Mouse (Mus musculus) small intestine, adult 2 months (tissue): ENCODE results near the gene Sarnp. TPM values are rescaled to one million over a fixed set of nuclear protein-coding genes. Genes with fewer than 3 reads are reported as not detected.

Source experiments
- H3K27ac ChIP-seq: fragments of 200-500 bp; 2 replicates; pipeline ENCODE4 v1.5.1; 2012; ENCODE audit warnings: low read depth, low read length, control low read depth, inconsistent platforms; ENCODE audit not compliant: insufficient read depth
- H3K27me3 ChIP-seq: fragments of 200-500 bp; 2 replicates; pipeline ENCODE4 v1.6.1; 2012; ENCODE audit warnings: mild to moderate bottlenecking, moderate library complexity, low read length, inconsistent platforms; ENCODE audit not compliant: control insufficient read depth, insufficient read depth
- H3K36me3 ChIP-seq: fragments of 200-500 bp; 2 replicates; pipeline ENCODE4 v1.6.1; 2012; ENCODE audit warnings: mild to moderate bottlenecking, low read length, control low read depth, inconsistent platforms; ENCODE audit not compliant: control insufficient read depth, insufficient read depth
- H3K4me1 ChIP-seq: fragments of 200-500 bp; 2 replicates; pipeline ENCODE4 v1.6.1; 2012; ENCODE audit warnings: low read length, inconsistent platforms, mixed read lengths; ENCODE audit not compliant: control insufficient read depth, insufficient read depth, insufficient read length
- H3K4me3 ChIP-seq: fragments of 200-500 bp; 2 replicates; pipeline ENCODE4 v1.5.1; 2012; ENCODE audit warnings: low read depth, mild to moderate bottlenecking, control low read depth, inconsistent platforms, low read length, moderate library complexity
- CTCF ChIP-seq: fragments of 200-500 bp; IDR thresholded peaks from 2 replicates; pipeline ENCODE4 v1.5.1; 2012; ENCODE audit warnings: low read depth, mild to moderate bottlenecking, control low read depth, inconsistent platforms, low read length, moderate library complexity, mixed read lengths; ENCODE audit not compliant: insufficient replicate concordance, insufficient read length; ENCODE audit errors: extremely low read depth
- POLR2A ChIP-seq: fragments of 200-500 bp; IDR thresholded peaks from 2 replicates; pipeline ENCODE4 v1.6.1; 2012; ENCODE audit warnings: low read depth, mild to moderate bottlenecking, control low read depth, inconsistent platforms, low read length, moderate library complexity
- WGBS: fragments of 180-500 bp; shearing (Covaris S2); methylation state at CpG from one replicate; pipeline ENCODE4 v1.1.7; 2018; 5-methylcytosine and 5-hydroxymethylcytosine counted together
- polyA plus RNA-seq: library from polyadenylated mRNA; depleted of rRNA; stranded (reverse); fragments of >200 nt; gene quantifications from 2 replicates; pipeline ENCODE4 v1.2.3, GENCODE M21; 2012

Sarnp gene
- polyA plus RNA-seq, 1 experiment = 0.89 TPM

DNA sequence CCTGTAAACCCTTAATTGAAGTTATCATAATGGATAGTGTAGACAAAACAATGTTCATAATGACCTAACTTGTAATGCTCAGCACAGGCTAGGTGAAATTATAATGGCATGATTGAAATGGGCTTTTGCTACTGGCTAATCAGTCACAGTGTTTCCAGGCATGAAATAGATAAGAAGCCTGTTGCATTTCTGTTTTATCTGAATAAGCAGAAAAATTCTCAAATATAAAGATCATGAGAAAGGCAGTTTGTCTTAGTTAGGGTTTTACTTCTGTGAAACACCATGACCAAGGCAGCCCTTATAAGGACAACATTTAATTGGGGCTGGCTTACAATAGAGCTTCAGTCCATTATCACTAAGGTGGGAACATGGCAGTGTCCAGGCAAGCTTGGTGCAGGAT is 23.5 kb downstream of the Sarnp start:
- H3K4me1 ChIP-seq = no peaks in the 10 kb centered on the region
- H3K36me3 ChIP-seq = peaks cover 46% of the 10 kb centered on the region
- no peak overlapping the region for H3K4me3 ChIP-seq
- TF ChIP-seq CTCF = no peak
- no peak for TF ChIP-seq POLR2A
- H3K27me3 ChIP-seq = no peaks in the 10 kb centered on the region
- no peak overlapping the region for H3K27ac ChIP-seq

DNA sequence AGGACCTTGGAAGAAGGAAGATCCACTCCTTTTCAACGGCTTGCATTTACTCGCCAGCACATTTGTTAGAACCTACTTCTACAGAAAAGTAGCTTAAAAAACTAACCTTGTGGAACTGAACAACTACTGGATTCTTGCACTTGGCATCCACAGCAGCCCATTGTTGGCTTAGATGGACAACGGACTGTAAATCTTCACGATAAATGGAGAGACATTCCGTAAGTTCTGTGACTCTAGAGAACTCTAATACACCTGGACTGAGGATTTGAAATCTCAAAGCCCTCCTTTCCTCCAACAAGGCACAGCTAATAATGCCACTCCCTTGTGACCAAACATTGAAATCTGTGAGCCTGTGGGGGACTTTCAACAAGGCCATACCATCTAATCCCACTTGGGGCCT is 26.1 kb downstream of the Sarnp start:
- H3K27me3 ChIP-seq = no peaks in the 10 kb centered on the region
- peaks cover 47% of the 10 kb centered on the region for H3K36me3 ChIP-seq
- WGBS = 83% methylated on average over 5 of the region's 5 CpGs
- H3K27ac ChIP-seq = no peak overlapping the region
- no peaks in the 10 kb centered on the region for H3K4me1 ChIP-seq
- no peak overlapping the region for H3K4me3 ChIP-seq
- TF ChIP-seq CTCF (no peak), POLR2A (no peak)

- Histone ChIP-seq H3K4me3 (no peak overlapping the region), H3K27me3 (no peaks in the 10 kb centered on the region), H3K27ac (no peak overlapping the region), H3K4me1 (no peaks in the 10 kb centered on the region), H3K36me3 (peaks cover 45% of the 10 kb centered on the region)
- TF ChIP-seq POLR2A = no peak
- no peak for TF ChIP-seq CTCF
- 66% methylated on average over 2 of the region's 2 CpGs for WGBS
Observed at GRCm38 (mm10) chr10:128845516-128845915, 28.4 kb downstream of the Sarnp start.

DNA sequence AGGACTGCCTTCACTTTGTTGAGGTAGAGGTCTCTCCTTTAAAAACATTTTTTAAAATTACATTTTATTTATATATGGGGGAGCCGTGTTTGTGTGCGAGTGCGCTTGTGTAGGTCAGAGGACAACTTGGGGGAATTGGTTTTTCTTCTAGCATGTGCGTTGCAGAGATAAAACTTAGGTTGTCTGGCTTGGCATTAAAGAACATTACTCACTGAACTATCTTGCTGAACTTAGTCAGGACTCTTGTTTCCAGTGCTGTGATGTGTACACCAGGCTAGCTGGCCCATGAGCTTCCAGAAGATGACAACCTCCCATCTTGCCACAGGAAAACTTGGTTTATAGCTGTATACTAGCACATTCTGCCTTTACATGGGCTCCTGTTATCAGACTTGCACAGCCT is 29.5 kb downstream of the Sarnp start:
- TF ChIP-seq CTCF (no peak), POLR2A (no peak)
- no peak overlapping the region for H3K27ac ChIP-seq
- no peak overlapping the region for H3K4me3 ChIP-seq
- no peaks in the 10 kb centered on the region for H3K27me3 ChIP-seq
- peaks cover 39% of the 10 kb centered on the region for H3K36me3 ChIP-seq
- 96% methylated on average over 4 of the region's 4 CpGs for WGBS
- no peaks in the 10 kb centered on the region for H3K4me1 ChIP-seq

GRCm38 (mm10) chr10:128848426-128848825 is 31.3 kb downstream of the Sarnp start:
- Histone ChIP-seq H3K27me3 (no peaks in the 10 kb centered on the region), H3K4me1 (no peaks in the 10 kb centered on the region), H3K4me3 (no peak overlapping the region), H3K27ac (no peak overlapping the region), H3K36me3 (peaks cover 30% of the 10 kb centered on the region)
- TF ChIP-seq POLR2A = no peak
- no peak for TF ChIP-seq CTCF
- WGBS = 43% methylated on average over 2 of the region's 2 CpGs

- Histone ChIP-seq H3K27ac (no peak overlapping the region), H3K4me1 (no peaks in the 10 kb centered on the region), H3K4me3 (no peak overlapping the region), H3K27me3 (no peaks in the 10 kb centered on the region), H3K36me3 (peaks cover 30% of the 10 kb centered on the region)
- TF ChIP-seq POLR2A = no peak
- no peak for TF ChIP-seq CTCF
- 58% methylated on average over 3 of the region's 3 CpGs for WGBS
Observed at GRCm38 (mm10) chr10:128850339-128850738, 33.2 kb downstream of the Sarnp start.

DNA sequence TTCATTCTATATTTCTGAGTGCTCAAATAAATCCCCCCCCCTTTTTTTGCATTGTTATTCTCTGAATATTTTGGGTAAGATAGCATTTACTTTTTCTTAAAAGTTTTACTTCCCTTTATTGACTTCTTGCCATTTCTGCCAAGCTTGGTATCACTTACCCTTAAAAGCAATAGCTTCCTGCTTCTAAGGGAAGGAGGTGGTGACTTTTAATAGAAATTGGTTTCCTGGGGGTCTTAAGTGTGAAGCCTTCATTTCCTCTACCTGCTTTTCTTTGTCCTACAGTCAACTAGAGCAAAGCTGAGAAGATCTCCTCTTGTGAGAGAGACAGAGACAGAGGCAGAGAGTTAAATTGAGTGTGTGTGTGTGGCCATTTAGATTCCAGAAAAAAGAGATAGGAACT is 44.0 kb downstream of the Sarnp start:
- TF ChIP-seq POLR2A (no peak), CTCF (no peak)

DNA sequence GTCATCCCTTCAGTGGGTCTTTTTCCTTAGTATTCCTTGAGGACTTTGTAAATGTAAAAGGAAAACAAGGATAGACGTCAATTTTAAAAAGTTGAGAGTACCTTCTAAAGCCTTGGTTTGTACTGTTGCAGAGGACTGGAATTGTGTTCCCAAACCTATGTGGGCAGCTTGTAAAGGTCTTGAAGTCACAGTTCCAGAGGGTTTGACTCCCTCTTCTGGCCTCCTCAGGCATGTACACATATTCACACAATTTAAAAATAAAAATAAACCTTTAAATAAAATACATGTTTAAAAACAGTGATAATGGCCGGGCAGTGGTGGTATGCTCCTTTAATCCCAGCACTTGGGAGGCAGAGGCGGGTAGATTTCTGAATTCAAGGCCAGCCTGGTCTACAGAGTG is 48.9 kb downstream of the Sarnp start:
- no peak overlapping the region for H3K4me3 ChIP-seq
- TF ChIP-seq CTCF = no peak
- TF ChIP-seq POLR2A = no peak
- 0 out of 2 replicates have a peak, but pooled peaks cover 1% of the 10 kb centered on the region for H3K4me1 ChIP-seq
- no peaks in the 10 kb centered on the region for H3K27me3 ChIP-seq
- WGBS = 86% methylated on average over 3 of the region's 3 CpGs
- peaks cover 23% of the 10 kb centered on the region for H3K36me3 ChIP-seq
- no peak overlapping the region for H3K27ac ChIP-seq

More for the DNA sequence above, 44.0 kb downstream of the Sarnp start:
- H3K4me1 ChIP-seq = 0 out of 2 replicates have a peak, but pooled peaks cover 1% of the 10 kb centered on the region
- no peak overlapping the region for H3K4me3 ChIP-seq
- H3K27ac ChIP-seq = no peak overlapping the region
- H3K36me3 ChIP-seq = peaks cover 25% of the 10 kb centered on the region
- no peaks in the 10 kb centered on the region for H3K27me3 ChIP-seq
